Mouse (Mus musculus) right cerebral cortex, adult 2 months (tissue): Measurements from ENCODE around the gene Robo1.
A peak's percentile ranks its signal among the peaks of the same experiment; 100 is the strongest.

Experiments
- DNase-seq, 2 experiments: peaks; one replicate each; pipeline ENCODE4 v3.0.0; 2021 to 2022; ENCODE audit warnings: low spot score in 2 of 2

The Robo1 gene

DNA sequence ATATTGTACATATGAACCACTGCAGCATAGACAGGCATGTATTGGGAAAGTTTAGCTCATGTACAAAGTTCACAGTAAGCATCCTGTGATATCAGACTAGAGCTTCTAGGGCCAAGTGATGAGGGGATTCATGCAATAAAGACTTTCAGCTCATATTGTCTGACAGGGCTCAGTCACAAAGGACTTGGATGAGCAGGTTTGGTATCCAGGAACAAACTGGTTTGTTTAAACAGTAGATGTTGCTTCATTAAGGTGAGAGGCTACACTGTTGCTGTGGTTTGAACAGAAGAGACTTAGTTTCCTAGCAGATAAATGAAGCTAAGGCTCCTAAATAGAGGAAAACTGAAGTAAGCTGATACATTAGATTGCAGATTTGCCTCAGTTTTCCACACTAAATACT is 626.8 kb downstream of the Robo1 start:
- no peak for DNase-seq

DNA sequence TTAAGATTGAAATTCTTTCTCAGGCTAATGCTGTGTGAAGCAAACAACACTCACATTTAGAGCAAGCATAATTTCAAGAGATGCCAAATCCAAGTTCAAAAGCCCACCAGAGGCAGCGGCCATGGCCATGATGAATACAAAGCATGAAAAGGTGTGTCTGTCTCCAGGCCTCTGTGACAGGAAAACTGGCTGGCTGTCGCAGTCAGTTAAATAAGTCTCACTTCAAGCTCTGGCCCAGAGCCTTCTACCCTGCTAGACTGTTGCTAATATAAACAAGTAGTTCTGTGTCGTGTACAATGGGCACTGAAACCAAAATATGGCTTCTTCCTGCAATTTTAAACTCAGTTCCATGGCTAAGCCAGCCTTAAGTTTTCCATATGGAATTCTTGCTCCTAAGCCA is 629.1 kb downstream of the Robo1 start:
- DNase-seq = no peak

DNA sequence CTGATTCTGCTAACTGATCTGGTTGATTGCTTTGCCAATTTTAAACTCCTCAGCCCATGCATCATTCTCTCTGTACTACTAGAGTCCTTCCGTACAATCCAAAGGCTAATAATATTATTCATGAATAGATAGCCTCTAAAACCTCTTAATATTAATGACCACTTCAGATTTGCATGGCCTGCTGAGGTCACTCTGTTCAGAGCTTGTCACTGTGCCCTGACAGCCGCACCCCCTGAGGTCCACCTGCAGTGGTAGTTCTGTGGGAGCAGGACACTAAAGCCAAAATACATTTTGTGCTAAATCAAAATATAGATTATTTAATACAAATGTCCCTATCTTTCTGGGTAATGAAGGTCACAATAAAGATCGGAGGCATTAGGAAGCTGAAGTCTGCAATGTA is 631.8 kb downstream of the Robo1 start:
- no peak for DNase-seq

DNA sequence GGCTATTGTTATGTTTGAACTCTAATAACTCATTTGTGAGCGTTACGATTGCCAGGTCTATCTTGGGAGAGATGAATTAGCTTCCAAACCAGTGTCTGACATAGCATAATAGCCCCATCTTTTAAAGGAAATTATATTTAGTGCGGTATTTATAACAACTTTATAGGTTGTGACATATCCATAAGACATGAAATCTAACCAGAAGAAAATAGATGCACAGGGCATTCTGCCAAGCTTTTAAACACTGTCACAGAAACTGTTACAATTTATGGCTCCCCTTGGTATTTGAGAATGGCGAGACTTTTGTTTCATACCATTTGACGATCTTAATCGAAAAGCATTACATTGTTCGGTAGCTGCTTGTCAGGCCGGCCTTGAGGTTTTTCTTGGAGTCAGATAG is 632.7 kb downstream of the Robo1 start:
- DNase-seq = no peak

DNA sequence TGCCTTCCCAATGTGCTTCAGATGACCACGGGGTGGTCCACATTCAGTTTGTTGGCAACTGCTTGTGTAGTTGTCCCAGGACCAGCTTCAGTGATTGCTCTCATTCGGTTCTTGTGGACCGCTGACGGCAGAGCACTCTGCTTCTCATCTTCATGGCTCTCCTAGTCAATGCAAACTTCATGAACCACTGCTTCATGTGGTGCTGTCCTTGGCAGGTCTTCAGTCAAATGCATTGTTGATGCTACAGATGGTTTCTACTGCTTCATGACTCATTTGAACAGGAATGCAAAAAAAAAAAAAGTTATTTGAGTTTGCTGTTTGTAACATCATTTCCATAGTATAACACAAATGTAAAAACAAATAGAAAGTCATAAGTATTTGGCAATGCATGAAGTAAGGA is 636.3 kb downstream of the Robo1 start:
- no peak for DNase-seq

DNA sequence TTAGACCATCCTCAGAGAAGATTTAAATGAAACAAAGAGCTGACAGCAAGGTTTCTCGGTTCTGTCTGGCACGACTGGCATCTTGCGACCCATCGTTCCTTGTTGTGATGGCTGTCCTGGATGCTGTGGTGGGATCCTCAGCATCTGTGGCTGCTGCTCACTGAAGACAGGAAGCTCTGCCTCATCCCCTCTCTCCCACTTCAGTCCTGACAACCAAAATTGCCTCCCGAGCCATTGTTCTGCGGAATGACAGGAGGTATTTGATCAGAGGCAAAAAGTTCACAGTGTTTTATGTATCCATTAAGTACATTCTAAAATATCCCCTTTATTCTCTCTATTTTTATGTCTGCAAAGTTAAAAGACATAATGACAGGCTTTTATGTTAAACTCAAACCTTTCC is 643.9 kb downstream of the Robo1 start:
- DNase-seq = no peak

DNA sequence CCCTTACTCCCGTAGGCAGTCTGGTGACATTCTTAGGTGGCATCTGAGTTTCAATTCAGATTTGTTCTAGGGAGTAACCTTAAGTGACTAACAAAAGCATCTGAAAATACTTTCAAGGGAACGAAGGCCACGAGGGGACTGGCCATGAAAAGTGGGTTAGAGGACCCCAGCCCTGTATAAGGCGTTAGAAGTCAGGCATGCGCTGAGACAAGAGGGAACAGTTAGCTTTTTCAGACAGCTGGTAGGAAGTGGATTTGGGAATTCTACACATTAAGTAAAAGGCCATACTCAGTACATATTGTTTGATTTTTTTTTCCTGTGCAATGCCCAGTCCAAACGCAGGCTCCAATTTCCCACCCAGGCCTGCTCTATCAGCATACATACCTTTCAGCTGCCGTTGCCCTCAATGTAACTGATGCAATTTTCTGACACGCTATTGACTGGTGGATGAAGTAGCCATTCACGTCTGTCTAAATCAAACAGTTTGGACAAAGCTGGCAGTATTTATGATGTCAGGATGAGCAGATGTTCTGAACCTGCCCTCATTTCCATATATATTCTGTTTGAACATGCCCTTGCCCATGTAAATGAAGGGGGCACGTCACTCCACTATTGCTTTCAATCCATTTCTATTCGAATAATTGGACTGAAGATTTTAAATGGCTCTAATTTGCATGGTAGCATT is 651.1 kb downstream of the Robo1 start:
- DNase-seq = no peak

DNA sequence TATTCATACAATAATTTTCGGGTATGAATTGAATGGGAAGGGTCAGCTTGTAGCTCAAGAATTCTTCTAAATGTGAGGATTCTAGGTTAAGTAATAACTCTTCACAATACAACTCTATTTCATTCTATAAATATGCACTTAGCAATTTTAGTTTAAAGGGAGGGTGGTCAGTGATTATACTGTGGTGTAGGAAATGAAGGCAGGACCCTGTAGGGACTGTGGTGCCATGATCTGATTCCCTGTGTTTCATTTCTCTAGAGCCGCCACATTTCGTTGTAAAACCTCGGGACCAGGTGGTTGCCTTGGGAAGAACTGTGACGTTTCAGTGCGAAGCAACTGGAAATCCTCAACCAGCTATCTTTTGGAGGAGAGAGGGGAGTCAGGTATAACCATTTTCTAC is 651.7 kb downstream of the Robo1 start:
- no peak for DNase-seq

DNA sequence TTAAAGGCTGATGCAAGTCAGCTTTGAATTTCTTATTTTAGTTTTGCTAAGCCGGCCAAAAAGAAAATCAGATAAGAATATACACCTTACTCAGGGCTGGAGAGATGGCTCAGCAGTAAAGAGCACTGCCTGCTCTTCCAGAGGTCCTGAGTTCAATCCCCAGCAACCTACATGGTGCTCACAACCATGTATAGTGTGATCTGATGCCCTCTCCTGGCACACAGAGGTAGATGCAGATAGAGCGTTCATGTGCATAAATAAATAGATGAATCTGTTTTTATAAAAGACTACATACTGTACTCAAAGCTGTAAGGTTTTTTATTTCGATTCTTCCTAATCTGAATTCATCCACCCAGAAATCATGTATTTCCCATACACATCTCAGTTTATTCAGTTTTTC is 655.7 kb downstream of the Robo1 start:
- DNase-seq = no peak

DNA sequence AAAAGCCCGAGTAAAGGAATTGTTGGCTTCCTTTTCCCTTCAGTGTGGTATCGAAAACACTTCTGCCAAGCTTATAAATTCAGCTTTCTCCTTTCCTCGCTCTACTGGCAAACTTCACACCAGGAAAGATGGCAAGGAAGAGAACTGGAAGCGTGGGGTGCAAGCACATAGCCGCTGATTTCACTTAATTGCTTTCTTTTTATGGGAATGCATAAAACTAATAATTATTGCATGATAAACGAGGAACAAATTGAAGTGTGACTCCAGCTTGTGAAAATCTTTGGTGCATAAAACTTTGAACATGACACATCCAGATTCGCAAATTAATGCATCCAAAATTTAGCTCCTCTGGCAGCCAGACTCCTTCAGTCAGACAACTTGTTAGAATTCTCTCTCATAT is 659.4 kb downstream of the Robo1 start:
- DNase-seq = peak in 1 of 2 experiments; percentile 16

DNA sequence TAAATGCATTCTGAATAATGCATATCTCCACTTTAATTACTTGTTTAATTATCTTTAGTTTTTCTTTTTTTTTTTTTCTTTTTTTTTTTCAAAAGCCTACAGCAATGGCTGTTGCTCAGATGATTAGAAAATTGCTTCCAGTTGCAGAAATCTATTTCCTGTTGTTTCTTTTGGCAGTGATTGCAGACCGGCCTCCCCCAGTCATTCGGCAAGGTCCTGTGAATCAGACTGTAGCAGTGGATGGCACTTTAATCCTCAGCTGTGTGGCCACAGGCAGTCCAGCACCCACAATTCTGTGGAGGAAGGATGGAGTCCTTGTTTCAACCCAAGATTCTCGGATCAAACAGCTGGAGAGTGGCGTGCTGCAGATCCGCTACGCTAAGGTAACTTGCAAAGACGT is 661.9 kb downstream of the Robo1 start:
- no peak for DNase-seq

DNA sequence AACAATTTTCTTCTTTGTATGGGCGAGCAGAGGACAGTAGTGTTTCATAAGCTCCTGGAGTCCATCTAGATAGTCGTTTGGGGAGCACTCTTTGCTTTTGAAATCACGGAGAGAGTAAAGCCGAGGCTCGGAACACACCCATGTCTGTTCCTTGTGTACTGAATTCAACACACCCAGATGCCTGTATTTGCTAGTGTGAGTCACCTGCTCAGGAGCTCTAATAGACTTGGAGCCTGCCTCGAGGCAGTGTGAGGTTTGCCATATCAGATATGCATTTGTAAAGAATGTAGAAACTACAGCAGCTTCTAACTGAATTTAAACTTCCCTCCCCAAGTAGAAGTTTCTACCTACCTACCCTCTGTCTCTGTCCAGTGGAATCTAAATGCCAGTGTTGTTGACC is 665.6 kb downstream of the Robo1 start:
- DNase-seq = no peak

DNA sequence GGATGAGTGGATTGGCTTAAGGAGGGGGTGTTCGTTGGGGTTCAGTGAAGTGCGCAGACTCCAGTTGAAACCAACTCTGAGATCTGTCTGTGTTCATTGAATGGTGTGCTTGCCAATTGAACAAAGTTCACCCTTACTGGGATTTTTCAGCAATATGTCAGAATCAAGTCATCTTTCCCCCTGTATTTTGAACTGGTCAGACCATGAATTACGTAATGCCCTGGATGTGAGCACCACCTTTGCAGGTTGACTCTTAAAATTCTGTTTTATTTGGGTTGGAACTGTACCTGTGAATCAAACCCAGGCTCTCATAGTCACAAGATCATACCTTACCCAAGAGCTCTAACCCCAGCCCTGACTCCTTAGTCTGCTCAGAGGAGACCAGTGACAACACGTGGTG is 666.6 kb downstream of the Robo1 start:
- DNase-seq = no peak

DNA sequence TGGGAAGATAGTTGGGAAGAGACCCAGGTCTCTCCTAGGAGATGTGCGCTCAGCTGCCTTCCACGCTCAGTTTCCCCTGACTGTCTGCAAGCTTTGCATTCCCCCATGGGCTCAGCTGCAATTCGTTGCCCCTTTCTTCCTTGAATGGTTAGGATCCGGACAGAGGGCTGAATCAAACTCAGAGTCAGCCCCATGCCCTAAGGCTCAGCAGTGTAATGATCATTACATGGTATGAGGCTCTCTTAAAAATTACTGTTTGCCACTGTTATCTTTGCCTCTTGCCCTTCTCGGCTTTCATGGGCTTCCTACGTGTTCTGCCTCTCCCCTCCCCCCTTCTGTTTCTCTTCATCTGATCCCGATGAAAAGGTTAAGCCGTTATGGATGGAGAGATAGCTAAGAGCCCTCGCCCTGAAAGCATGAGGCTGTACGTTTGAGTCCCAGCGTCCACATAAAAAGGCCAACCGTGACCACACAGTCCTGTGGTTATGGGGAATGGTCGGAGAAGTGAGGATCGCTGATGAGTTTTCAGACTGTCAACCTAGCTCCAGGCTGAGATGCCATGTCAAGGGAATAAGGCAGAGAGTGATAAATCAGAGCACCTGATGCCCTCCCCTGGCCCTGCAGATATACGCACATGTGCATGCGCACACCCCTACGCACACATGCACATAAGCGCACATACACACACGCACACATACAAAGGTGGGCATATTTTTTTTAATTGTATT is 668.9 kb downstream of the Robo1 start:
- no peak for DNase-seq

DNA sequence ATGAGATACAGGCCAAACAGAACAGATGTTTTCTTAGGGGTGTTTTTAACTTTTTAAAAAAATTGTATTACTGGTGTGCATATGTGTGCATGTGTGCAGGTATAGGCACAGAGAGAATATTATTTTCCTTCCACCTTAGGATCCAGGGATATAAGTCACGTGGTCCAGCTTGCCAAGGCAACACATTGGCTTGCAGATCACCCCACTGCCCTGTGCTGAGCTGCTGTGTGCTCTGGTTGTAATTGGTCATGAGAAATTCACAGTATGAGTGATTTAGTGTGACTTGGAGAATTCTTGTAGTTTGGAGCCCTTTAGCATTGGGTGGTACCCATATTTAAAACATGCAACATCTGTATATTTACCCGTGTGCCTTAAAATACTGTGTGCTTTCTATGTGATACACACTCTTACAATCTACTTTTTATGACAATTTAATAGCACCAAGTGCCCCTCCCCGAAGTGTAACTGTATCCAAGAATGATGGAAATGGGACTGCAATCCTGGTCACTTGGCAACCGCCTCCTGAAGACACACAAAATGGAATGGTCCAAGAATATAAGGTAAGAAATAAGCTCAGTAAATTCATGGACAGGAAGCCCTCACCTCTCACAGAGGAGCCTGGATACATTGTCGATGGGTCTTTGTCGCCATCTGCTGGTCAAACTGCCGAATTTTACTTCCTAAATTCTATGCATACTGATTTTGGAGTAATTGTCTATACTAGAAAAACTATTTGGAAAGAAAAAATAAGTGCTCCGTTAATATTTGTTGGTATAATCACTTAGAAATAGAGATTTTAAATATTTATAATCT is 671.5 kb downstream of the Robo1 start:
- DNase-seq = peak; percentile 76 to 82

DNA sequence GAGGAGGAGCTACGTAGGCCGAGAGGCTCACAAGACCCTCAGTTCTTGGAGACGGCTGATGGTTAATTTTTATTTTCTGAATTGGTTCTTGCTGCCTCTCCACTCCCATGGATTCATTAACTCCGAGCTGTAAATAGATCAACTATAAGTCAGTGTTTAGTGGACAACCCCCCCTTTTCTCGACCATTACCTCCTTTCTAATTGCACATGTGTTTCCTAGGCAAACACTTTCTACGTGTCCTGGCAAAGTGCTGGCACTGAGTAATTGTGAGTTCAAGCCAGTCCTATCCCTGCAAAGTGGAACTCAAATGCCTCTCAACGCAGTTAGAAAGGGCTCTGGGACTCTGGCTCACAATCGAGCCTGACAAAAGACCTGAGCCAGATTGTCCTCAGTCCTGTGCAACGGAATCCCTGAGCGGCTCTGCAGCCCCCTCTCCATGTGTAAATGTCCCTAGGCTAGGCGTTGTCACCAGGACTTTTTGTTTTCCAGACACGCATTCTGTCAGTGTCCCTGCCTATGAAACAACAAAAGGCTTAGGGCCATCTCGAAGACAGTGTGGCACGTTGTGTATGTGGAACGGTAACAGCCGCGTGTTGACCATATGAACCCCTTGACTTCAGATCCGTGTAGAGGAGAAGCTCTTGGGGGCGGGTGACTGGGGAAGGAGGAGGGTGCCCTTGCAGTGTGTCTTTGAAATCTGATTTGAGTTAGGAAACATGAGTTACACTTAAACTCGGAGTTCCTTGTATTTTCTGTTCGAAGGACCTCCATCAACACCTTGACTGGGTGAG is 682.5 kb downstream of the Robo1 start:
- DNase-seq = no peak

DNA sequence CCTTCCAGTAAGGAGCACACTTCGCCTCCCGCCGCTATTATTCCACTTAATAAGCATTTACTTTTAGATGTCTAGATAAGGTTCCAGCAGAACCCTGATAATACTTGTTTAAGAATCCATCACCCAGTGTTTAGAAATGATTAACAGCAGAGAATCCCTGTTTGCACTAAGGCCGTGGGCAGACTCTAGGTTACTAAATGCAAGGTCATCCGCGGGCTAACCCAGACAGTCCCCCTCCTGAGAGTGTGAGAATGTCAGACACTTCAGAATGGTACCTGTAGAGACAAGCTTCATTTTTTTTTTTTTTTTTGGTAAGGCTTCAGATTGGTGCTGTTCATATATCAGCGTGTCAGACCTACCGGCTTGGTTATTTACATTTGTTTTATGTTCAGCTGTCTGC is 685.1 kb downstream of the Robo1 start:
- DNase-seq = no peak

DNA sequence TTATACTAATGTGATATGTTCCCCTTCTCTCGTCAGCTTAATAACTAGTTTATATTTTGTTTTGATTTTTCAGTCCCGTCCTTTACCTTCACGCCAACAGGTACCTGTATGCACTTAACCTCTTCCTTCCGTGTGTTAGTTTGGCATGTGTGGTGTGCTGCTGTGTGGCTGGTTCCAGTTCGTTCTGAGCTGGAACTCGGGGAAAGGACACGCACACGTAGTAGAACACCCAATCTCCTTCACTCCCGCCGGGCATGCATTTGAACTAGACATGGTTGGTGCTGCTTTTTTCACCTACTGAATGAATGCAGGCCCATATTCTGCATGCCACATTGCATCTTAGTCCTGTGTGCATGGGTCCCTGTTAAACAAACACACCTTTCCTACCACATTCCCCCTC is 685.5 kb downstream of the Robo1 start:
- DNase-seq = no peak

DNA sequence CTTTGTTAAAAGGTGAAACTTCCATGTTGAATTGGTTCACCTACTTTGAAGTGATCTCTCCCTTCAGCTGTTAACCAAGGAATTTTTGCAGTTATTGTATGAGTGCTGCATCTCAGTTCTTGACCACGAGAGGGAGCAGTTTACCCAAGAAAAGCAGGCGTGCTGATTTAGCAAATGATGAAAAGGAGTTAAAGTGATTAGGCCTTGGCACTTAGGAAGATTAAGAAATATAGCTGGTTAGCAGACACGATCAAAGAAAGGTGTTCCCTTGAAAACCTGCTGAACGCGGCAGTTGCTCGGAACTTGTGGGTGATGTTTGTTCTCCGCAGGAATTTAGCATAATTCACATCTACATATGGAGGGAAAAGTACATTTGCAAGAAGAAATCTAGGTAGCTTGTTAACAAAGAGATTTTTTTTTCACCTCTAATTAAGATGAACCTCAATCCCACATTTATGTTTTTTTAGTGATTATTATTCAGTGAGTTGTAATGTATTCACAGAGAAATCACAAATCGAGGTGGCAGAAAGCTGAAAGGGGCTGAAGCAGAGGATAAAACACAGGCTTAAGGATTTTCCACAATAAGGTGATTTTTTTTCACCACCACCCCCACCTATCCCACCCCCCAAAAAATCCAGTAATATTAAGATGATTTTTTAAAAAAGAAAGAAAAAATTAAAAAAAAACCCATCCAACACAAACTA is 687.3 kb downstream of the Robo1 start:
- peak; percentile 84 to 86 for DNase-seq

DNA sequence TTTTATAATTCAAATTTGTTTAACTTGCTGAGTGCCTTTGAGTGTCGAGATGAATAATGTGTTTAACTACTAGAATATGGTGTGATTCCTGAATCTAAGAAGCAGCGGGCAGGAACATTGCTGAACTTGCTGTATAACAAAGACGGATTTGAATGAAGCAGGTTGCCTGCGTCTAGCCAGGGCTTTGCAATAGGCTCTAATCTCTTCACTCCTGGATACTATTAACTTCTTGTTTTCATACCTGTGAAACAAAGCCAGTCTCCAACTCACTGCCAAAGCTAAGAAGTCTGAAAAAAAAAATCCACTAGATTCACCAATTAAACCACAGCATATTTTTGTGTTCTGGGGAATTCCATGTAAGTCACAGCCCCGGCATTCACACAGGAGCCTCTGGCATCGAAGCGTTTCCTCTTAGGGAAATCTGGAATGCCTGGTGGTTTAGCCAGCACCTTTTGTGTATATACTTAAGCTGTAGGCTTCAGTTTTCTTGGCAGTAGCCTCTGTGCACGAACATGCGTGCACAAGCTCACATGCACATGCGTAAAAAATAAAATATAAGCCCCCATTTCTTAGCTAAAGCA is 687.9 kb downstream of the Robo1 start:
- no peak for DNase-seq

DNA sequence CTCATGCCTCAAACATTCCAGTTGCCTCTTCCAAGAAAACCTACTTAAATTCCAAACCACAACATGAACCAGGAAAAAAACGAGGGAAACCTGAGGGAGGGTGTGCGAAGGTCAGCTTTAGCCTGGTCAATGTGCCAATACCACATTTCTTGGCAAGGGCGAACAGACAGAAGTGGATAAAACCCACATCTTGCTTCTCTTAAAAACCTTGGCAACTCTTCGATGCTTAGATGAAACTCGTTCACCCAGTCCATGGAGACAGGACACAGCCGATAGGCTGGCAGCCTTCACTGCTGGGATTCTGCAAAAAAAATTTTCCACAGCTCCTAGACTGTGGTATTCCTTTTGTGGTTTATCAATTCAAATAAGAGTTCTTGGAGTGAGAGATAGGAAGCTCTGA is 690.6 kb downstream of the Robo1 start:
- DNase-seq = no peak
